Mouse (Mus musculus) pancreas, adult 10 weeks (tissue): ENCODE data around the gene Six5. TPM values are rescaled to one million over a fixed set of nuclear protein-coding genes. Genes with fewer than 3 reads are reported as not detected.

Experiments
- polyA plus RNA-seq: library from polyadenylated mRNA; stranded (reverse); fragments of 350-450 nt; fragmentation: Illumina TruSeq; extraction: RNeasy Lipid Tissue Mini Kit (QIAGEN cat#74804); gene quantifications from one replicate; pipeline ENCODE4 v1.2.3, GENCODE M21; 2015; ENCODE audit warnings: low read depth, low replicate concordance; ENCODE audit not compliant: insufficient read depth

Six5 gene
- 8.4 TPM for polyA plus RNA-seq

GRCm38 (mm10) chr7:19094471-19094825, at the start of gene Six5:
Gene Six5 (plus strand): TSS chr7:19094594.

GRCm38 (mm10) chr7:19054047-19054776, 40.2 kb upstream of the Six5 start, which contains the start of gene Rsph6a:
Gene Rsph6a (plus strand): TSS chr7:19054690.

GRCm38 (mm10) chr7:19075723-19076585, 18.4 kb upstream of the Six5 start, which contains the start of gene Dmwd:
Gene Dmwd (plus strand): TSS chr7:19076227.

GRCm38 (mm10) chr7:19083701-19084100, 10.7 kb upstream of the Six5 start, which contains the start of gene Dmpk:
Gene Dmpk (plus strand): TSS chr7:19083849.

GRCm38 (mm10) chr7:19118028-19118771, 23.8 kb downstream of the Six5 start, which contains the start of gene Gm4969:
Gene Gm4969 (minus strand): TSS chr7:19118368.

GRCm38 (mm10) chr7:19119631-19120429, 25.4 kb downstream of the Six5 start, which contains the start of gene Fbxo46:
Gene Fbxo46 (plus strand): TSS chr7:19119859.

Other genes starting within 250 kb of the Six5 start
- not detected for gene Pglyrp1, start 223.3 kb upstream of the Six5 start, polyA plus RNA-seq
- gene Ccdc61, start 184.2 kb upstream of the Six5 start, polyA plus RNA-seq = 4.1 TPM
- 2.3 TPM for gene Nova2, start 168.7 kb upstream of the Six5 start, polyA plus RNA-seq
- not detected for gene Nanos2, start 107.2 kb upstream of the Six5 start, polyA plus RNA-seq
- gene Mypop, start 103.3 kb upstream of the Six5 start, polyA plus RNA-seq = 2.5 TPM
- gene Irf2bp1, start 90.5 kb upstream of the Six5 start, polyA plus RNA-seq = 5.9 TPM
- gene Foxa3, start 71.1 kb upstream of the Six5 start, polyA plus RNA-seq = 5.9 TPM
- 20.0 TPM for gene Sympk, start 70.2 kb upstream of the Six5 start, polyA plus RNA-seq
- not detected for gene Rsph6a, start 39.9 kb upstream of the Six5 start, polyA plus RNA-seq
- 10.7 TPM for gene Dmwd, start 18.4 kb upstream of the Six5 start, polyA plus RNA-seq
- gene Dmpk, start 10.7 kb upstream of the Six5 start, polyA plus RNA-seq = 15.3 TPM
- not detected for gene Gm4969, start 23.8 kb downstream of the Six5 start, polyA plus RNA-seq
- 1.5 TPM for gene Fbxo46, start 25.3 kb downstream of the Six5 start, polyA plus RNA-seq
- 5.5 TPM for gene Qpctl, start 54.7 kb downstream of the Six5 start, polyA plus RNA-seq
- gene Snrpd2, start 55.1 kb downstream of the Six5 start, polyA plus RNA-seq = 17.7 TPM
- gene Gipr, start 71.5 kb downstream of the Six5 start, polyA plus RNA-seq = 6.9 TPM
- gene Eml2, start 81.8 kb downstream of the Six5 start, polyA plus RNA-seq = 6.4 TPM
- gene Gpr4, start 117.9 kb downstream of the Six5 start, polyA plus RNA-seq = 3.5 TPM
- gene Opa3, start 133.7 kb downstream of the Six5 start, polyA plus RNA-seq = 3.2 TPM
- 15.6 TPM for gene Vasp, start 177.2 kb downstream of the Six5 start, polyA plus RNA-seq
- not detected for gene Ppm1n, start 185.5 kb downstream of the Six5 start, polyA plus RNA-seq
- gene Rtn2, start 188.0 kb downstream of the Six5 start, polyA plus RNA-seq = 0.98 TPM
- 3.5 TPM for gene Fosb, start 215.5 kb downstream of the Six5 start, polyA plus RNA-seq